In the genomic region with DNA sequence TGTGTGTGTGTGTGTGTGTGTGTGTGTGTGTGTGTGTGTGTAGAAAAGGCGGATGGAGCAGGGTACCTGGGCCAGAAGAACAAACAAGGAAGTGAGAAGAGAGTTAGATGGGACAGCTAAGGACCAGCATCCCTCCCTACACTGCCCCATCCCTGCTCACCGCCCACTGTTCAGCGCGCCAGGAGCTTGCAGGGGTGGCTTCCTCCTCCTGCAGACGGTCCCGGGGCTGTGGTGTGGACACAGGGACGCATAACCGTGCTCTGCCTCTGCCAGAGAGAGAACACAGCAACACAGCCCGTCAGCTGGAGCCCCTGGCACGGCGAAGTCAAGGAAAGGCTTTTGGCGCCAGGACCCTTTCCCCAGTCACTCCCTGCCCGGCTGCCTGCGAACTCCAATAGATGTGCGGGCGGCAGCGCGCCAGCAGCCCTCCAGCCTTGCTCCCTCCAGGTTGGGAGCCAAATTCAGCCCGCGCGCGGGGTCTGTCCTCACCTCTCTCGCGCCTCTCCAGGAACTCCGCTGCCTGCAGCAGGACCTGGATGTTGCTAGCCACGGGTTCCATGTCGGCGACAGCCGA, we compare ENCODE assay signal across 1 mouse cellular context.
TF ChIP-seq lines count a peak whose summit lies in the region.

No protein-coding gene starts in this region.

TF ChIP-seq in CH12.LX, 34 proteins besides CTCF, POLR2A, EP300 and RAD21:
- TF ChIP-seq KAT2A (IDR thresholded peaks at IDR 0.05; ENCODE audit: insufficient replicate concordance, low read length) (no peak), GABPA (IDR thresholded peaks at IDR 0.05; ENCODE audit: insufficient replicate concordance, low read depth, low read length) (no peak), USF1 (IDR thresholded peaks at IDR 0.05; ENCODE audit: low read depth, low read length) (no peak), ZC3H11A (IDR thresholded peaks at IDR 0.05; ENCODE audit: low read depth, low read length) (no peak), ELF1 (IDR thresholded peaks at IDR 0.05; ENCODE audit: low read depth, low read length) (no peak), ZMIZ1 (IDR thresholded peaks at IDR 0.05; ENCODE audit: low read depth, low read length) (no peak), ZNF384 (IDR thresholded peaks at IDR 0.05; ENCODE audit: low read depth, low read length) (no peak), MAX (IDR thresholded peaks at IDR 0.05; ENCODE audit: low read length) (no peak), CHD2 (IDR thresholded peaks at IDR 0.05; ENCODE audit: low read length) (no peak), MYC (IDR thresholded peaks at IDR 0.05; ENCODE audit: low read depth, low read length) (no peak), MEF2A (IDR thresholded peaks at IDR 0.05; ENCODE audit: borderline replicate concordance, low read depth, low read length) (no peak), CHD1 (IDR thresholded peaks at IDR 0.05; ENCODE audit: low read depth, low read length) (no peak), E2F4 (IDR thresholded peaks at IDR 0.05; ENCODE audit: insufficient replicate concordance, low read depth, low read length) (no peak), JUND (conservative IDR thresholded peaks at IDR 0.05; ENCODE audit: low read depth, low read length) (no peak)
